Mouse (Mus musculus) lung, postnatal 25 days (tissue): ENCODE data around the gene Olfr1313.
"Not testable (repeated sequence)": the region's sequence is repeated elsewhere in the genome, so short reads cannot be mapped to it uniquely, and the experiment has no call there.

ENCODE experiments used
- DNase-seq: peaks from one replicate; pipeline ENCODE4 v3.0.0; 2022; ENCODE audit warnings: low spot score

The Olfr1313 gene

GRCm38 (mm10) chr2:112077743-112078142 lies at the start of gene Olfr1313:
Gene Olfr1313, minus strand, starts transcription at chr2:112077843.
- DNase-seq, result no peak

GRCm38 (mm10) chr2:112115340-112115739 lies 37.7 kb upstream of the Olfr1313 start, which contains the start of gene Olfr1315-ps1:
Gene Olfr1315-ps1, minus strand, starts transcription at chr2:112115440.
- DNase-seq, result no peak

GRCm38 (mm10) chr2:112096681-112097080 lies 19.0 kb upstream of the Olfr1313 start, which contains the start of gene Olfr1314:
Gene Olfr1314, minus strand, starts transcription at chr2:112096781.
- no peak for DNase-seq

GRCm38 (mm10) chr2:112050138-112050537 lies 27.5 kb downstream of the Olfr1313 start, which contains the start of gene Olfr1312:
Gene Olfr1312, minus strand, starts transcription at chr2:112050238.
- no peak for DNase-seq

- DNase-seq, result not testable (repeated sequence)
These were observed 50.7 kb downstream of the Olfr1313 start for GRCm38 (mm10) chr2:112026971-112027370.

GRCm38 (mm10) chr2:112024312-112024711 lies 53.3 kb downstream of the Olfr1313 start, which contains the start of gene Olfr1311:
Gene Olfr1311, minus strand, starts transcription at chr2:112024412.
- DNase-seq, result no peak
